Mouse (Mus musculus) liver, embryonic 14.5 days (tissue): ENCODE data around the gene N4bp2l1. TPM values are rescaled to one million over a fixed set of nuclear protein-coding genes. Genes with fewer than 3 reads are reported as not detected.

Experiments used
- ATAC-seq: fragments of 200-750 bp; cut with Nextera tagmentation; 2 replicates; pipeline ENCODE4 v1.8.0; 2017; ENCODE audit warnings: moderate number of reproducible peaks, mild to moderate bottlenecking, moderate library complexity; ENCODE audit not compliant: insufficient read depth
- DNase-seq, 3 experiments: peaks; one replicate each; pipeline ENCODE4 v3.0.0-alpha.2; 2012 to 2013; ENCODE audit warnings: low read depth in 3 of 3, low spot score in 3 of 3
- H3K27ac ChIP-seq: fragments of 300-500 bp; sonication (generic); 2 replicates; pipeline ENCODE4 v1.5.1; 2014; ENCODE audit warnings: moderate library complexity, mild to moderate bottlenecking, control low read depth, inconsistent platforms
- H3K27me3 ChIP-seq: fragments of 300-500 bp; sonication (generic); 2 replicates; pipeline ENCODE4 v1.6.1; 2014; ENCODE audit warnings: mild to moderate bottlenecking, low read length, moderate library complexity; ENCODE audit not compliant: control insufficient read depth, insufficient read depth
- H3K36me3 ChIP-seq: fragments of 300-500 bp; sonication (generic); replicated peaks from 2 replicates; pipeline ENCODE4 v1.6.1; 2014; ENCODE audit warnings: low read depth; ENCODE audit not compliant: control insufficient read depth, insufficient read depth
- H3K4me1 ChIP-seq, 2 experiments: fragments of 200-500 bp in 1 of 2; fragments of 300-500 bp in 1 of 2; sonication (generic) in 1 of 2; replicated peaks; 2 replicates each; pipeline ENCODE4 v1.6.1; 2012 to 2014; ENCODE audit warnings: antibody characterized with exemption in 1 of 2, inconsistent platforms in 1 of 2, low read length in 1 of 2; ENCODE audit not compliant: control insufficient read depth in 2 of 2, insufficient read depth in 2 of 2
- H3K4me2 ChIP-seq: fragments of 300-500 bp; sonication (generic); 2 replicates; pipeline ENCODE4 v1.6.1; 2014; ENCODE audit warnings: low read depth, mild to moderate bottlenecking, control low read depth, moderate library complexity
- H3K4me3 ChIP-seq, 2 experiments: fragments of 200-500 bp in 1 of 2; fragments of 300-500 bp in 1 of 2; sonication (generic) in 1 of 2; 2 replicates each; pipeline ENCODE4 v1.5.1; 2012 to 2014; ENCODE audit warnings: low read depth in 2 of 2, low read length in 2 of 2, mild to moderate bottlenecking in 2 of 2, control low read depth in 1 of 2, inconsistent platforms in 1 of 2, moderate library complexity in 1 of 2; ENCODE audit not compliant: insufficient read depth in 1 of 2
- H3K9ac ChIP-seq: fragments of 300-500 bp; sonication (generic); replicated peaks from 2 replicates; pipeline ENCODE4 v1.6.1; 2014; ENCODE audit warnings: mild to moderate bottlenecking, control low read depth, moderate library complexity
- H3K9me3 ChIP-seq: fragments of 300-500 bp; sonication (generic); 2 replicates; pipeline ENCODE4 v1.6.1; 2016; ENCODE audit warnings: low read length, mixed read lengths; ENCODE audit not compliant: control insufficient read depth
- CTCF ChIP-seq: IDR thresholded peaks from 2 replicates; pipeline ENCODE4 v1.5.1; 2016; ENCODE audit warnings: antibody characterized with exemption, low read depth, control low read depth
- EP300 ChIP-seq: IDR thresholded peaks from 2 replicates; pipeline ENCODE4 v1.6.1; 2016; ENCODE audit warnings: antibody characterized with exemption, low read depth
- WGBS: fragments of 180-500 bp; shearing (Covaris S2); extraction: QIAGEN DNeasy Blood & Tissue Kit; methylation state at CpG from one replicate; pipeline ENCODE4 v1.1.7; 2014; ENCODE audit not compliant: insufficient replicate concordance; 5-methylcytosine and 5-hydroxymethylcytosine counted together
- polyA plus RNA-seq, 2 experiments: library from polyadenylated mRNA; depleted of rRNA in 1 of 2; stranded (reverse) in 1 of 2; unstranded in 1 of 2; fragments of >200 nt; fragmentation: Nextera tagmentation in 1 of 2; extraction: Ambion mirVana in 1 of 2; gene quantifications; 2 replicates each; pipeline versions ENCODE4 v1.2.1 to v1.2.3; 2012 to 2014

Gene N4bp2l1
- polyA plus RNA-seq, 2 experiments, result 8.3 to 8.4 TPM

DNA sequence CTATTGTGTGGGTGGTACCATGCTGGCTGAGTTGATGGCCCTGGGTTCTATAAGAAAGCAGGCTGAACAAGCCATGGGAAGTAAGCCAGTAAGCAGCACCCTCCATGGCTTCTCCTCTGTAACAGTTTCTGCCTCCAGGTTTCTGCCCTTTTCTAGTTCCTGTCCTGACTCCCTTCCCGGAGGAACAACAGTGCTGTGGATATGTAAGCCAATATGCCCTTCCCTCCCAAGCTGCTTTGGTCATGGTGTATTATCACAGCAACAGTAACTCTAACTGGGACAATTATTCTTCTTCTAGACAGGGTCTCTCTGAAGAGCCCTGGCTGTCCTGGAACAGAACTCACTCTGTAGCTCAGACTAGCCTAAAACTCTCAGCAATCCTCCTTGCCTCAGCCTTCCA, 14.1 kb upstream of the N4bp2l1 start:
- no peak overlapping the region for H3K9ac ChIP-seq
- H3K27me3 ChIP-seq, result no peaks in the 10 kb centered on the region
- no peak for DNase-seq
- H3K36me3 ChIP-seq, result no peaks in the 10 kb centered on the region
- no peaks in the 10 kb centered on the region for H3K9me3 ChIP-seq
- no peak overlapping the region for H3K4me2 ChIP-seq
- no peak overlapping the region for H3K4me3 ChIP-seq
- no peak for TF ChIP-seq CTCF
- no peak for TF ChIP-seq EP300
- WGBS, result 54% methylated on average over 1 of the region's 1 CpGs
- no peak for ATAC-seq
- H3K4me1 ChIP-seq, result no peaks in the 10 kb centered on the region
- no peak overlapping the region for H3K27ac ChIP-seq

DNA sequence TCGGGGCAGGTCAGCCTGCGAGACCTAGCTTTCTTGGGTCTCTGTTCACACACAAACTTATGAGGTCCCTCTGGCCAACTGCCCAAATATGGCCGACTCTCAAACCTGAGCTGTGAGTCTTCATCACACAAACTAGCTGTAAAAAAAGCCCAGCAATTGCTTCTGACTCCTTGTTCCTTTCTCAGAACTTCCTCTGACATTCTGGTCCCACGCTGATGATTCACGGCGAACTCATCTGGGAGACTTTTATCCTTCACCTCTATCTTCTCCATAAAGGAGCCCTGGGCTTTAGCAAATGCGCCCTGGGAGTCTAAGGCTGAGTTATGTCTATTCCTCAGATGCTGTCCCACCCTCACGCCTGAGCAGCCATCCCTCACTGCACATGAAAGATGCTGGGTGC, 10.6 kb upstream of the N4bp2l1 start:
- Histone ChIP-seq H3K4me3 (no peak overlapping the region), H3K27ac (no peak overlapping the region), H3K36me3 (no peaks in the 10 kb centered on the region), H3K9ac (no peak overlapping the region), H3K9me3 (no peaks in the 10 kb centered on the region), H3K27me3 (no peaks in the 10 kb centered on the region), H3K4me1 (no peaks in the 10 kb centered on the region), H3K4me2 (no peak overlapping the region)
- TF ChIP-seq CTCF, result no peak
- no peak for TF ChIP-seq EP300
- DNase-seq, result no peak
- no peak for ATAC-seq
- WGBS, result 79% methylated on average over 8 of the region's 8 CpGs

DNA sequence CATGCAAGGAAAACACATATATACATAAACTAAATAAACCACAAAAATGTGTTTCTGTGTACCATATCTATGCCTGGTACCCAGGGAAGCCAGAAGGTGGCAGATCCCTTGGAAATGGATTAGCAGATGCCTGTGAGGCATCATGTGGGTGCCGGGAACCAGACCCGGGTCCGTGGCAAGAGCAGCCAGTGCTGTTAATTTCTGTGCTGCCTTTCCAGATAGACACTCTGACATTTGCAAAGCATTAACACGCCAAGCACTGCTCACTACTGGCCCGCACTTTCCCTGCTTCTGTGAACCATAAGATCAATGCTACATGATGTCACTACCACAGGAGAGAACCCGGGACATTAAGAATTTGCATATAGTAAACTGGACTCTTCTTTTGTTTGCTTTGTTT, 9.1 kb upstream of the N4bp2l1 start:
- H3K9me3 ChIP-seq, result no peaks in the 10 kb centered on the region
- ATAC-seq, result no peak
- H3K4me2 ChIP-seq, result no peak overlapping the region
- no peak for TF ChIP-seq EP300
- TF ChIP-seq CTCF, result no peak
- DNase-seq, result no peak
- no peak overlapping the region for H3K9ac ChIP-seq
- 86% methylated on average over 6 of the region's 6 CpGs for WGBS
- H3K27me3 ChIP-seq, result no peaks in the 10 kb centered on the region
- H3K27ac ChIP-seq, result no peak overlapping the region
- no peak overlapping the region for H3K4me3 ChIP-seq
- H3K4me1 ChIP-seq, result no peaks in the 10 kb centered on the region
- H3K36me3 ChIP-seq, result no peaks in the 10 kb centered on the region

DNA sequence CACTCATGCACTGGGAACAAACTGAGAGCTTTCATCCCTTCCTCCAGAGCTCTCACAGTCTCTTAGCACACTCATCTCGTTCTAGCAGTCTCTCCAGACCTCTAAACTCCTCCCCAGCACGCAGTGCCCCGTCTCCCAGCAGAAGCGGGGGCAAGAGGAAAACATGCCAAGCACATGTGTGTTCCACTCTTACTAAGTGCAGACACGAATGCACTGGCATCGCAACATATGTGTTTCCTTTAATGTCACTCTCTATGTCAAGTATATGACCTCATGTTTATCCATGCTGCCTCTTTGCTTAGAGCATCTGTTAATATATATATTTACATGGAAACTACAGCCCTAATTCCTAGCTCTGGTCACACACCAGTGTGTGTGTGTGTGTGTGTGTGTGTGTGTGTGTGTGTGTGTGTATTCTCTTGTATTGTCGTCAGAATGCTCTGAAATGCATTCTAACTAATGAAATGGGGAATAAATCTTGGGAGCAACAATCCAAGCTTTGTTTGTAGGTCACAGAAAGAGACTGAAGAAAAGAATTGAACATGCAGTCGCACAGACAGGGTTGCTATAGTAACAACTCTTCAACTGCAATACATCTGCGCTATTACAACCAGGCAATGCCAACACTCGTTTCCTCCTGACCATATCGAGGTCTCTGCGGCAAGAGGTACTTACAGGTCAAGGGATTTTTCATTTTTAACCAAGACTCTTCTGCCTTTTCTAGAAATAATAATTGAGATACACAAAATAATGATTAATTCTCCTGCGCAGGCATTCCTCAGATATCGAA, 4.6 kb upstream of the N4bp2l1 start:
- H3K4me1 ChIP-seq, result peaks cover 5 to 14% of the 10 kb centered on the region in 2 experiments; a peak in 3 of 4 replicates
- no peaks in the 10 kb centered on the region for H3K36me3 ChIP-seq
- WGBS, result 75% methylated on average over 14 of the region's 14 CpGs
- H3K9ac ChIP-seq, result no peak overlapping the region
- no peak overlapping the region for H3K4me3 ChIP-seq
- no peak overlapping the region for H3K27ac ChIP-seq
- DNase-seq, result no peak
- ATAC-seq, result no peak
- H3K4me2 ChIP-seq, result no peak overlapping the region
- no peak for TF ChIP-seq CTCF
- no peak for TF ChIP-seq EP300
- H3K27me3 ChIP-seq, result no peaks in the 10 kb centered on the region
- no peaks in the 10 kb centered on the region for H3K9me3 ChIP-seq

DNA sequence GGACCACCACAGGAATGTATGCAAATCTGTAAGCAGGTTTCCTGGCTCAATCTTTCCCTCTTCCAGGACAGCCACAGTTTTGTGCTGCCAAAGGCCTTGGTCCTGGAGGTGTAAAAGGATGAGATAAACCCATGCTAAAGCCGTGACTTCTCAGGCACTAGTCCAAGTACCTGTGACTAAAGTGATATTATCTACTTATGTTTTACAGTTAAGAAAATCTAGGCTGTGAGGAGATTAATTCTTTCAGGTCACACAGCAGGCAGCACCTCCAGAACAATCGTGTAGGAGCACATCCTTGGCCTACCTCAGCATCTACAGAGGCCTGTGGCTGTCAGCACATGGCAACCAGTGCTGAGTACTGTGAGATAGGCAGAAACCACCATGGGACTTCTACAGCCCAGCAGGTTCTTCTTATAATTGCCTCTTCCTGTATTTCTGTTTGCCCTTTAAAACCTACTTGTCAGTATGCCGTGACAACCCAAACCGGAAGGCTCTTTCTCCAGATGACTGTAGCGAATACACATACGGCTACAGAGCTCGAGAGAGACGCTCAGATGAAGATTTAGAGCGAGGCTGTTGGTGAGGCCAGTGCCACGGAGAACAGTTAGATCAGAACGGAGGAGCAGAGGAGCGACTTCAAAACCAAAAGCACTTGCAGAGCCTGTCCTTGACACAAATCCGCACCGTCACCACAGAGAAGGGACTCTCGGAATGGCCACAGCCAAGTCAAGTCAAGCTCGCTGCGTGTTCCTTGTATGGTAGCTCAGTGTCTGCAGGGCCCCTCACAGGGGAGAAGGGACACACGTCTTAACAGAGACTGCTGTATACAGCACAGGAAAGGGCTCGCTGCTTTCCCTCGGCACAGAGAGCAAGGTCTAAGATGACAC, 3.8 kb upstream of the N4bp2l1 start:
- WGBS, result 62% methylated on average over 20 of the region's 20 CpGs
- Histone ChIP-seq H3K4me1 (peaks cover 5 to 14% of the 10 kb centered on the region in 2 experiments; a peak in 3 of 4 replicates), H3K9ac (no peak overlapping the region), H3K36me3 (no peaks in the 10 kb centered on the region), H3K27ac (no peak overlapping the region), H3K4me3 (no peak overlapping the region), H3K9me3 (no peaks in the 10 kb centered on the region), H3K27me3 (no peaks in the 10 kb centered on the region), H3K4me2 (no peak overlapping the region)
- ATAC-seq (no peak), DNase-seq (no peak)
- TF ChIP-seq CTCF (no peak), EP300 (no peak)
